Mouse (Mus musculus): Measurements from ENCODE around the gene Ncbp3. TPM values are rescaled to one million over a fixed set of nuclear protein-coding genes. Genes with fewer than 3 reads are reported as not detected.
A peak's percentile ranks its signal among the peaks of the same experiment; 100 is the strongest.

Gene Ncbp3
- total RNA-seq, 1 experiment = 10.4 TPM

DNA sequence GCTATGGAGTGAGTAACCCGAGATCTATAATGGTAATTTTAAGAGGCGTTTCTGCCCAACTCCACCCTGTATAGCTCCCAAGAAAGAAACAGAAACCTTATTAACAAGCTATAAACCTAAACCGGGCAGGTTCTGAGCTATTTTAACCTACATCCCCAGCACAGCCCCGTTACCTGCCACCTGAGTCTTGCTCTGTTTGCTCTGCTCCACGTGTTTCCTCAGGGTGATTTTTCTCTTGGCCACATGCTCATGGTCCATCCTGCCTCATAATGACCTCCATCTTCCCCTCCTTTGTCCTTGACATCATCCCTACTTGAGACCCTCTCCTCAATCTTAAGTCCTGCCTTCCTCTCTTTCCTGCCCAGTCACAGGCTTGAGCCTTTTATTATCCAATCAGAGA, 86.6 kb downstream of the Ncbp3 start:
- in situ Hi-C loops (cut with MboI; ENCODE audit: low sequenced_read_pairs in 2 of 2, unreplicated experiment in 2 of 2) = no loop called here
- no peak for TF ChIP-seq HCFC1 (IDR thresholded peaks at IDR 0.05; ENCODE audit: borderline replicate concordance, insufficient read depth, low read length)
- no peak for TF ChIP-seq MAFK (IDR thresholded peaks at IDR 0.05; ENCODE audit: insufficient read depth, low read depth, low read length)
- TF ChIP-seq ZNF384 (IDR thresholded peaks at IDR 0.05; ENCODE audit: low read depth, low read length) = no peak
- no peak for TF ChIP-seq CHD2 (IDR thresholded peaks at IDR 0.05; ENCODE audit: low read depth, low read length)
- TF ChIP-seq ZC3H11A (IDR thresholded peaks at IDR 0.05; ENCODE audit: borderline replicate concordance, low read depth, low read length) = no peak
- peaks cover 1 to 19% of the 10 kb centered on the region in 2 experiments; a peak in 2 of 4 replicates for H3K4me1 ChIP-seq (ENCODE audit: control insufficient read depth in 2 of 2, insufficient read depth in 2 of 2, low read length in 2 of 2, poor library complexity in 1 of 2)
- DNase-seq (ENCODE audit: low read depth, low spot score) = no peak
- no peak overlapping the region for H3K27ac ChIP-seq (ENCODE audit: insufficient read depth, low read depth, low read length, poor library complexity, severe bottlenecking)
- no peaks in the 10 kb centered on the region for H3K9me3 ChIP-seq (ENCODE audit: control insufficient read depth, insufficient read depth, low read depth, low read length)
- no peak overlapping the region for H3K4me3 ChIP-seq (ENCODE audit: insufficient read depth in 1 of 2, low read depth in 1 of 2, low read length in 2 of 2, poor library complexity in 1 of 2, severe bottlenecking in 1 of 2)
- peaks cover 21% of the 10 kb centered on the region for H3K36me3 ChIP-seq (ENCODE audit: control insufficient read depth, insufficient read depth, low read length, poor library complexity, severe bottlenecking)
- no peak overlapping the region; the same call in 1 of the 2 replicates for H3K9ac ChIP-seq (ENCODE audit: insufficient read depth, low read depth, low read length, poor library complexity, severe bottlenecking)

DNA sequence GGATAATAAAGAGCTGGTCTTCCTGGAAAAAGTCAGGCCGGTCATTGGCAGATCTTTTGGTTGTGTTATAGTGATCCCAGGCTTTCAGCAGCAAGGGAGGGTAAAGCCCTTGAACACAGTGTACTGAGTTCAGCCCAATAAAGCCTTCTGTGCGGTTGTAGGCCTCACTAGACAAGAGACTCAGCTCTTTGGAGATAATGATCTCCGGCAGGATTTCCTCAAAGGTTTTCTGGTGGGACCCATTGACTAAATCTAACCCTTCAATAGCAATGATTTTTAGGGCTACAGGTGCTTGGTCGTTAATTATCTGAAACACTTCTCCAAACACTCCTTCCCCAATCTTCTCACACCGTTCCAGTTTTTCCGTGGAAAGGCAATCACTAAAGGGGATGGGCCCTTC, 89.0 kb downstream of the Ncbp3 start:
- H3K4me3 ChIP-seq (ENCODE audit: insufficient read depth in 1 of 2, low read depth in 1 of 2, low read length in 2 of 2, poor library complexity in 1 of 2, severe bottlenecking in 1 of 2) = peak overlapping the region; percentile 78 to 97
- DNase-seq (ENCODE audit: low read depth, low spot score) = no peak
- no peak overlapping the region for H3K27ac ChIP-seq (ENCODE audit: insufficient read depth, low read depth, low read length, poor library complexity, severe bottlenecking)
- no peaks in the 10 kb centered on the region for H3K9me3 ChIP-seq (ENCODE audit: control insufficient read depth, insufficient read depth, low read depth, low read length)
- in situ Hi-C loops (cut with MboI; ENCODE audit: low sequenced_read_pairs in 2 of 2, unreplicated experiment in 2 of 2) = no loop called here
- peaks cover 17% of the 10 kb centered on the region for H3K36me3 ChIP-seq (ENCODE audit: control insufficient read depth, insufficient read depth, low read length, poor library complexity, severe bottlenecking)
- H3K9ac ChIP-seq (ENCODE audit: insufficient read depth, low read depth, low read length, poor library complexity, severe bottlenecking) = peak overlapping the region; percentile 98; the same call in 1 of the 2 replicates
- peaks cover 1 to 19% of the 10 kb centered on the region in 2 experiments; a peak in 2 of 4 replicates for H3K4me1 ChIP-seq (ENCODE audit: control insufficient read depth in 2 of 2, insufficient read depth in 2 of 2, low read length in 2 of 2, poor library complexity in 1 of 2)
- TF ChIP-seq ZNF384 (IDR thresholded peaks at IDR 0.05; ENCODE audit: low read depth, low read length) (no peak), HCFC1 (IDR thresholded peaks at IDR 0.05; ENCODE audit: borderline replicate concordance, insufficient read depth, low read length) (no peak), CHD2 (IDR thresholded peaks at IDR 0.05; ENCODE audit: low read depth, low read length) (no peak), ZC3H11A (IDR thresholded peaks at IDR 0.05; ENCODE audit: borderline replicate concordance, low read depth, low read length) (no peak), MAFK (IDR thresholded peaks at IDR 0.05; ENCODE audit: insufficient read depth, low read depth, low read length) (no peak)

DNA sequence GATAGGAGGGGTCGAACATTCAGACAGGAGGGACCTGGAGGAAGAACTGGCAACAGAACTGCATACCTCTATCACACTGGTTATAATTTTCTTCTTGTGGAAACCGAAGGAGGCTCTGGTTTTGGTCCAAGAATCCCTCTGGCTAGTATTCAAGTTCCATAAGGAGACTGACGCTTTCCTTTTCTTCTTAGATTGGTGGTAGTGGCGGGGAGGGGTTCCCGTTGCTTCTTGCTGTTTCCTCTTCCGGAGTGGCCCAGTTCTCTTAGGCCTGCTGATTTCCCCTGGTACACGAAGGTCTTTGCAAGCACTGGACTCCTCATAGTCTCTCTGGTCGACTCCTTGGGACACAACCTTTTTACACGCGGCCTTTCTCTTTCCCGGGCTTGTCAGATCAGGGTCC, 89.5 kb downstream of the Ncbp3 start:
- H3K9me3 ChIP-seq (ENCODE audit: control insufficient read depth, insufficient read depth, low read depth, low read length) = no peaks in the 10 kb centered on the region
- DNase-seq (ENCODE audit: low read depth, low spot score) = no peak
- H3K27ac ChIP-seq (ENCODE audit: insufficient read depth, low read depth, low read length, poor library complexity, severe bottlenecking) = no peak overlapping the region
- H3K36me3 ChIP-seq (ENCODE audit: control insufficient read depth, insufficient read depth, low read length, poor library complexity, severe bottlenecking) = peaks cover 17% of the 10 kb centered on the region
- H3K4me3 ChIP-seq (ENCODE audit: insufficient read depth in 1 of 2, low read depth in 1 of 2, low read length in 2 of 2, poor library complexity in 1 of 2, severe bottlenecking in 1 of 2) = peak overlapping the region; percentile 78 to 97
- TF ChIP-seq MAFK (IDR thresholded peaks at IDR 0.05; ENCODE audit: insufficient read depth, low read depth, low read length) (no peak), ZNF384 (IDR thresholded peaks at IDR 0.05; ENCODE audit: low read depth, low read length) (no peak), CHD2 (IDR thresholded peaks at IDR 0.05; ENCODE audit: low read depth, low read length) (no peak), ZC3H11A (IDR thresholded peaks at IDR 0.05; ENCODE audit: borderline replicate concordance, low read depth, low read length) (no peak), HCFC1 (IDR thresholded peaks at IDR 0.05; ENCODE audit: borderline replicate concordance, insufficient read depth, low read length) (no peak)
- in situ Hi-C loops (cut with MboI; ENCODE audit: low sequenced_read_pairs in 2 of 2, unreplicated experiment in 2 of 2) = no loop called here
- H3K4me1 ChIP-seq (ENCODE audit: control insufficient read depth in 2 of 2, insufficient read depth in 2 of 2, low read length in 2 of 2, poor library complexity in 1 of 2) = peaks cover 1 to 19% of the 10 kb centered on the region in 2 experiments; a peak in 2 of 4 replicates
- peak overlapping the region; percentile 98 for H3K9ac ChIP-seq (ENCODE audit: insufficient read depth, low read depth, low read length, poor library complexity, severe bottlenecking)

DNA sequence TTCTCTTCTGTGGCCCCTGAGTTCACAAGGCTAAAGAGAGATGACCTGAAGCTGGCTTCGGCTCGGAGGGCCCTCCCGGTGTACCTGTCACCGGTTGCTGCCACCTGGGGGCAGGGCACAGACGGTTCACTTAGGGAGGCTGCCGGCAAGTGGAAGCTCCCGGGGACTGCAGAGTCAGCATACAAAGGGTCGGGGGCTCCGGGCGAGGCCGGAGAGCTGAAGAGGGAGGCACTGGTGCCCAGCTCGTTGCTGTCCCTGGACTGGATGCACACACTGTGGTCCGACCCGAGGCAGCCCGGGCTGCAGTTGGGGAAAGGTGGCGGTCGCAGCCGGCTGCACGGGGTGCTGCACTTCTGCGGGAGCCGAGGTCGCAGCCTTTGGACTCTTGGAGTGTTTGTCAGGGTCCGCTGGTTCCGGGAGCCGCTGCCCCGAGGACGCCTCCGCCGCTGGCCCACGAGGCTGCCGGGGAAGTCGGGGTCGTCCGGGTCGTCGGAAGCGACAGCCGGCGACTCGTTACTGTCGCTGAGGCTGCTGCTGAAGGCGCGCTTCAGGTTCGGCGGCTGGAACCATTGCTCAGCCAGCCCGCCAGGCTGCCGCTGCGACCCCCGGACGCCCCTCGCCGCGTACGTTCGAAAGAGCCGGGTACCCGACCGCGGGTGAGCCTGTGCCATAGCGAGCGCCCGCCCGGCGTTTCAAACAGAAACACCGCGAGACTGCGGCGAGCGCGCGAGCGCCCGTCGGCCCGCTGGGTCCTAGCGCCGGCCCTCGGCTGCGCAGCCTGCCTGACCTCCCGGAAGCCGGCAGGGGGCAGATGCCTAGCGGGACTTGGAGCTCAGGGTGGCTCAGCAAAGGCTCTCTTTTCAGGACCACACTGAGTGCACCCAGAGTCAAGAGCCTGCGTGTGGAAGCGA, 90.3 kb downstream of the Ncbp3 start, which contains the start of gene Haspin:
Gene Haspin (minus strand): TSS at position 704 of the 911 bp plus-strand sequence.
- peak; percentile 81 for TF ChIP-seq HCFC1 (IDR thresholded peaks at IDR 0.05; ENCODE audit: borderline replicate concordance, insufficient read depth, low read length)
- TF ChIP-seq MAFK (IDR thresholded peaks at IDR 0.05; ENCODE audit: insufficient read depth, low read depth, low read length) = peak; percentile 78
- TF ChIP-seq ZNF384 (IDR thresholded peaks at IDR 0.05; ENCODE audit: low read depth, low read length) = no peak
- peak; percentile 99 for TF ChIP-seq CHD2 (IDR thresholded peaks at IDR 0.05; ENCODE audit: low read depth, low read length)
- TF ChIP-seq ZC3H11A (IDR thresholded peaks at IDR 0.05; ENCODE audit: borderline replicate concordance, low read depth, low read length) = no peak
- peak; percentile 86 for DNase-seq (ENCODE audit: low read depth, low spot score)
- no peaks in the 10 kb centered on the region for H3K9me3 ChIP-seq (ENCODE audit: control insufficient read depth, insufficient read depth, low read depth, low read length)
- no peak within 1 kb of the TSS for H3K27ac ChIP-seq (ENCODE audit: insufficient read depth, low read depth, low read length, poor library complexity, severe bottlenecking)
- peaks cover 13% of the 10 kb centered on the region for H3K36me3 ChIP-seq (ENCODE audit: control insufficient read depth, insufficient read depth, low read length, poor library complexity, severe bottlenecking)
- peak within 1 kb of the TSS; percentile 98 for H3K9ac ChIP-seq (ENCODE audit: insufficient read depth, low read depth, low read length, poor library complexity, severe bottlenecking)
- H3K4me3 ChIP-seq (ENCODE audit: insufficient read depth in 1 of 2, low read depth in 1 of 2, low read length in 2 of 2, poor library complexity in 1 of 2, severe bottlenecking in 1 of 2) = peak within 1 kb of the TSS; percentile 78 to 97
- H3K4me1 ChIP-seq (ENCODE audit: control insufficient read depth in 2 of 2, insufficient read depth in 2 of 2, low read length in 2 of 2, poor library complexity in 1 of 2) = peaks cover 1 to 19% of the 10 kb centered on the region in 2 experiments; a peak in 2 of 4 replicates
- in situ Hi-C loops (cut with MboI; ENCODE audit: low sequenced_read_pairs in 2 of 2, unreplicated experiment in 2 of 2) = no loop called here

Other genes starting within 250 kb of the Ncbp3 start
- gene Atp2a3, start 86.6 kb upstream of the Ncbp3 start, total RNA-seq (2012; rRNA removed) = 10.7 and 17.4 TPM in 2 replicates
- 0.36 and 0.69 TPM in 2 replicates for gene P2rx1, start 48.7 kb upstream of the Ncbp3 start, total RNA-seq (2012; rRNA removed)
- 4.3 and 4.5 TPM in 2 replicates for gene Camkk1, start 28.8 kb upstream of the Ncbp3 start, total RNA-seq (2012; rRNA removed)
- gene Itgae, start 42.8 kb downstream of the Ncbp3 start, total RNA-seq (2012; rRNA removed) = 0.45 and 0.85 TPM in 2 replicates
- gene Haspin, start 90.5 kb downstream of the Ncbp3 start, total RNA-seq (2012; rRNA removed) = 19.7 and 25.5 TPM in 2 replicates
- 1.7 and 1.9 TPM in 2 replicates for gene P2rx5, start 112.6 kb downstream of the Ncbp3 start, total RNA-seq (2012; rRNA removed)
- 80.7 and 95.4 TPM in 2 replicates for gene Emc6, start 129.3 kb downstream of the Ncbp3 start, total RNA-seq (2012; rRNA removed)
- gene Tax1bp3, start 129.3 kb downstream of the Ncbp3 start, total RNA-seq (2012; rRNA removed) = 18.4 and 55.0 TPM in 2 replicates
- gene Ctns, start 151.3 kb downstream of the Ncbp3 start, total RNA-seq (2012; rRNA removed) = 15.8 and 22.1 TPM in 2 replicates
- gene Shpk, start 151.7 kb downstream of the Ncbp3 start, total RNA-seq (2012; rRNA removed) = 1.3 and 2.3 TPM in 2 replicates
- gene Trpv1, start 186.5 kb downstream of the Ncbp3 start, total RNA-seq (2012; rRNA removed) = 0.16 and 0.22 TPM in 2 replicates
- gene Trpv3, start 219.6 kb downstream of the Ncbp3 start, total RNA-seq (2012; rRNA removed) = 0.16 and 0.54 TPM in 2 replicates

Data from ES-E14 (cell line).